Comparison of ENCODE assay signal across 8 mouse cellular contexts in genomic region chr1:34842389-34842861, GRCm38 (mm10). TPM values are rescaled to one million over a fixed set of nuclear protein-coding genes. Genes with fewer than 3 reads are reported as not detected.
A peak's percentile ranks its signal among the peaks of the same experiment; 100 is the strongest.
DNase-seq lines count a peak whose midpoint lies in the region; ATAC-seq and TF ChIP-seq lines count a peak whose summit lies in the region.

No protein-coding gene starts in this region.

- H3K9ac ChIP-seq in hindbrain, embryonic 12.5 days: peak overlapping the region; percentile 93
- H3K9ac ChIP-seq in liver, embryonic 13.5 days: peak overlapping the region; percentile 86
- peak overlapping the region; percentile 82 for H3K9ac ChIP-seq in neural tube, embryonic 11.5 days (ENCODE audit: low read length)

- peak overlapping the region; percentile 97 for H3K4me3 ChIP-seq in embryonic fibroblast, embryonic 13.5 days (ENCODE audit: insufficient read depth, low read length)
- peak overlapping the region; percentile 78 for H3K4me3 ChIP-seq in hindbrain, embryonic 12.5 days
- H3K4me3 ChIP-seq in liver, embryonic 13.5 days (replicated peaks): peak overlapping the region; percentile 85
- peak overlapping the region; percentile 73 for H3K4me3 ChIP-seq in neural tube, embryonic 11.5 days (ENCODE audit: low read depth, low read length)

- under 1% methylated on average over 39 of the region's 51 CpGs for WGBS in hindbrain, embryonic 12.5 days
- WGBS in liver, embryonic 13.5 days (ENCODE audit: insufficient replicate concordance): under 1% methylated on average over 34 of the region's 51 CpGs
- WGBS in neural tube, embryonic 11.5 days: 0% methylated on average over 29 of the region's 51 CpGs

- ATAC-seq in activated CD4-positive, CD25-positive, alpha-beta regulatory T cell, adult 4 months: peak; percentile 50
- peak; percentile 92 for ATAC-seq in hindbrain, embryonic 12.5 days (ENCODE audit: low FRiP score)
- ATAC-seq in liver, embryonic 13.5 days (ENCODE audit: low read depth): peak; percentile 88
- ATAC-seq in neural tube, embryonic 11.5 days (ENCODE audit: insufficient read depth, low FRiP score, low TSS enrichment): peak; percentile 84

- DNase-seq in layer of hippocampus, postnatal 14 days (ENCODE audit: low spot score in 2 of 2): peak; percentile 42 to 48
- DNase-seq in layer of hippocampus, adult 9-11 months: no peak
- peak; percentile 39 for DNase-seq in liver, embryonic 13.5 days
- DNase-seq in neural tube, embryonic 11.5 days (ENCODE audit: low spot score): peak; percentile 82
- no peak for DNase-seq in natural killer cell, adult 2 months (ENCODE audit: low spot score in 2 of 2)

- peak overlapping the region; percentile 82 for H3K27ac ChIP-seq in embryonic fibroblast, embryonic 13.5 days (ENCODE audit: insufficient read depth, low read length)
- peak overlapping the region; percentile 96 for H3K27ac ChIP-seq in hindbrain, embryonic 12.5 days
- H3K27ac ChIP-seq in liver, embryonic 13.5 days: peak overlapping the region; percentile 87
- H3K27ac ChIP-seq in neural tube, embryonic 11.5 days (ENCODE audit: low read depth, low read length): peak overlapping the region; percentile 88

- no peaks in the 10 kb centered on the region for H3K36me3 ChIP-seq in hindbrain, embryonic 12.5 days
- H3K36me3 ChIP-seq in liver, embryonic 13.5 days: no peaks in the 10 kb centered on the region
- no peaks in the 10 kb centered on the region for H3K36me3 ChIP-seq in neural tube, embryonic 11.5 days (ENCODE audit: control insufficient read depth, insufficient read depth, low read length)

- TF ChIP-seq CTCF in embryonic fibroblast, embryonic 13.5 days (IDR thresholded peaks at IDR 0.05; ENCODE audit: borderline replicate concordance, insufficient read depth, low read length): no peak

- TF ChIP-seq POLR2A in embryonic fibroblast, embryonic 13.5 days (IDR thresholded peaks at IDR 0.05; ENCODE audit: low read depth, low read length): no peak; the same call in 1 of the 2 replicates

- H3K4me1 ChIP-seq in embryonic fibroblast, embryonic 13.5 days (ENCODE audit: control insufficient read depth, insufficient read depth, low read length): peaks cover 11% of the 10 kb centered on the region
- peaks cover 32% of the 10 kb centered on the region for H3K4me1 ChIP-seq in hindbrain, embryonic 12.5 days
- peaks cover 47% of the 10 kb centered on the region for H3K4me1 ChIP-seq in liver, embryonic 13.5 days (replicated peaks)
- peaks cover 19% of the 10 kb centered on the region; the same call in 1 of the 2 replicates for H3K4me1 ChIP-seq in neural tube, embryonic 11.5 days (ENCODE audit: control insufficient read depth, insufficient read depth, low read length)

- H3K4me2 ChIP-seq in hindbrain, embryonic 12.5 days (replicated peaks): peak overlapping the region; percentile 96
- peak overlapping the region; percentile 78 for H3K4me2 ChIP-seq in liver, embryonic 13.5 days
- peak overlapping the region; percentile 96 for H3K4me2 ChIP-seq in neural tube, embryonic 11.5 days (ENCODE audit: low read depth)

- no peaks in the 10 kb centered on the region for H3K9me3 ChIP-seq in hindbrain, embryonic 12.5 days (replicated peaks)
- no peaks in the 10 kb centered on the region for H3K9me3 ChIP-seq in liver, embryonic 13.5 days (replicated peaks)
- no peaks in the 10 kb centered on the region for H3K9me3 ChIP-seq in neural tube, embryonic 11.5 days (ENCODE audit: control insufficient read depth, low read length)

- H3K27me3 ChIP-seq in hindbrain, embryonic 12.5 days: no peaks in the 10 kb centered on the region
- H3K27me3 ChIP-seq in liver, embryonic 13.5 days: no peaks in the 10 kb centered on the region
- H3K27me3 ChIP-seq in neural tube, embryonic 11.5 days (ENCODE audit: control insufficient read depth, insufficient read depth, low read length): no peaks in the 10 kb centered on the region

RNA-seq across cellular contexts. Expression of gene Fam168b, which starts 0.4 kb away (rescaled TPM):
- total RNA-seq in layer of hippocampus, postnatal 14 days (2021): 100 to 1,000 TPM; 216 to 228 TPM
- polyA plus RNA-seq in activated CD4-positive, CD25-positive, alpha-beta regulatory T cell, adult 4 months (2017; shearing (Covaris generic)): 10 to 100 TPM; 18.6 to 20.8 TPM
- 91.4 and 133 TPM in 2 replicates for polyA plus RNA-seq in embryonic fibroblast, embryonic 13.5 days (2011; ENCODE audit: insufficient read length, low read depth, missing spikeins)
- 170 TPM in 2 replicates for polyA plus RNA-seq in hindbrain, embryonic 12.5 days (2016; fragmentation: Nextera tagmentation; extraction: Ambion mirVana)
- 16.1 and 18.3 TPM in 2 replicates for polyA plus RNA-seq in liver, embryonic 13.5 days (2015; fragmentation: Nextera tagmentation; extraction: Ambion mirVana)
- 134 and 148 TPM in 2 replicates for polyA plus RNA-seq in neural tube, embryonic 11.5 days (2014; fragmentation: Nextera tagmentation; extraction: Ambion mirVana)

RNA-seq across cellular contexts. Expression of gene Plekhb2, which starts 7.4 kb away (rescaled TPM):
- 100 to 1,000 TPM; 171 to 180 TPM for total RNA-seq in layer of hippocampus, postnatal 14 days (2021)
- polyA plus RNA-seq in activated CD4-positive, CD25-positive, alpha-beta regulatory T cell, adult 4 months (2017; shearing (Covaris generic)): 100 to 1,000 TPM; 120 to 128 TPM
- 76.5 and 113 TPM in 2 replicates for polyA plus RNA-seq in embryonic fibroblast, embryonic 13.5 days (2011; ENCODE audit: insufficient read length, low read depth, missing spikeins)
- 50.8 and 59.8 TPM in 2 replicates for polyA plus RNA-seq in hindbrain, embryonic 12.5 days (2016; fragmentation: Nextera tagmentation; extraction: Ambion mirVana)
- 9.7 and 11.5 TPM in 2 replicates for polyA plus RNA-seq in liver, embryonic 13.5 days (2015; fragmentation: Nextera tagmentation; extraction: Ambion mirVana)
- 54.6 and 57.3 TPM in 2 replicates for polyA plus RNA-seq in neural tube, embryonic 11.5 days (2014; fragmentation: Nextera tagmentation; extraction: Ambion mirVana)

Comparison
In these comparisons a context has a peak if more than half of its experiments do, and no peak if none do; other contexts are left out.
1. DNase-seq: peak in layer of hippocampus, postnatal 14 days (2 of 2), liver, embryonic 13.5 days (single experiment) and neural tube, embryonic 11.5 days (single experiment); none in layer of hippocampus, adult 9-11 months (single experiment) and natural killer cell, adult 2 months (0 of 2).
2. Peak in every context shown above with its lines, with median percentiles within 50 percentile points of each other: ATAC-seq, H3K27ac ChIP-seq, H3K4me3 ChIP-seq, H3K4me2 ChIP-seq and H3K9ac ChIP-seq.